Comparison of ENCODE assay signal across 7 mouse cellular contexts in genomic region chr2:33218903-33219625, GRCm38 (mm10). TPM values are rescaled to one million over a fixed set of nuclear protein-coding genes. Genes with fewer than 3 reads are reported as not detected.
DNase-seq lines count a peak whose midpoint lies in the region; ATAC-seq and TF ChIP-seq lines count a peak whose summit lies in the region.

No protein-coding gene starts in this region.

- no peaks in the 10 kb centered on the region for H3K36me3 ChIP-seq in kidney, embryonic 16.5 days (ENCODE audit: insufficient read depth, low read length)
- H3K36me3 ChIP-seq in kidney, embryonic 15.5 days = no peaks in the 10 kb centered on the region
- H3K36me3 ChIP-seq in G1E (replicated peaks) = no peaks in the 10 kb centered on the region
- H3K36me3 ChIP-seq in heart, embryonic 10.5 days = peaks cover 32% of the 10 kb centered on the region
- H3K36me3 ChIP-seq in lung, embryonic 16.5 days (ENCODE audit: control insufficient read depth, insufficient read depth, low read length) = no peaks in the 10 kb centered on the region

- 71% methylated on average over 11 of the region's 11 CpGs for WGBS in kidney, embryonic 16.5 days
- WGBS in kidney, embryonic 15.5 days = 69% methylated on average over 11 of the region's 11 CpGs
- 61% methylated on average over 11 of the region's 11 CpGs for WGBS in heart, embryonic 10.5 days
- 66% methylated on average over 11 of the region's 11 CpGs for WGBS in lung, embryonic 16.5 days

- H3K4me1 ChIP-seq in kidney, embryonic 16.5 days (ENCODE audit: insufficient read depth, low read length) = peaks cover 80% of the 10 kb centered on the region
- peaks cover 91% of the 10 kb centered on the region for H3K4me1 ChIP-seq in kidney, embryonic 15.5 days
- peaks cover 4% of the 10 kb centered on the region; the same call in 1 of the 2 replicates for H3K4me1 ChIP-seq in G1E (ENCODE audit: insufficient read depth, low read depth, low read length)
- peaks cover 77% of the 10 kb centered on the region for H3K4me1 ChIP-seq in heart, embryonic 10.5 days
- peaks cover 38% of the 10 kb centered on the region for H3K4me1 ChIP-seq in lung, embryonic 16.5 days (replicated peaks; ENCODE audit: control insufficient read depth, insufficient read depth, low read length)

- H3K9ac ChIP-seq in kidney, embryonic 16.5 days (replicated peaks; ENCODE audit: low read length) = peak overlapping the region; percentile 17; the same call in 1 of the 2 replicates
- no peak overlapping the region for H3K9ac ChIP-seq in kidney, embryonic 15.5 days
- peak overlapping the region; percentile 2; the same call in 1 of the 2 replicates for H3K9ac ChIP-seq in lung, embryonic 16.5 days (ENCODE audit: low read length)

- H3K9me3 ChIP-seq in kidney, embryonic 16.5 days (ENCODE audit: low read length) = no peaks in the 10 kb centered on the region
- H3K9me3 ChIP-seq in kidney, embryonic 15.5 days (replicated peaks) = no peaks in the 10 kb centered on the region
- H3K9me3 ChIP-seq in G1E (replicated peaks) = no peaks in the 10 kb centered on the region
- no peaks in the 10 kb centered on the region for H3K9me3 ChIP-seq in heart, embryonic 10.5 days
- no peaks in the 10 kb centered on the region for H3K9me3 ChIP-seq in lung, embryonic 16.5 days (ENCODE audit: control insufficient read depth, low read length)

- no peak overlapping the region for H3K4me2 ChIP-seq in kidney, embryonic 16.5 days (replicated peaks; ENCODE audit: low read depth, low read length)
- H3K4me2 ChIP-seq in kidney, embryonic 15.5 days = no peak overlapping the region
- H3K4me2 ChIP-seq in lung, embryonic 16.5 days (ENCODE audit: low read depth, low read length) = no peak overlapping the region

- DNase-seq in A20 (ENCODE audit: low read depth, low spot score) (peak; percentile 41), G1E (ENCODE audit: low spot score) (peak; percentile 31)
- DNase-seq in heart, embryonic 10.5 days (ENCODE audit: low spot score) = no peak
- DNase-seq in yolk sac, embryonic 10.5 days (ENCODE audit: low spot score) = no peak

- no peaks in the 10 kb centered on the region for H3K27me3 ChIP-seq in kidney, embryonic 16.5 days (ENCODE audit: insufficient read depth, low read length)
- H3K27me3 ChIP-seq in kidney, embryonic 15.5 days = no peaks in the 10 kb centered on the region
- peaks cover 25% of the 10 kb centered on the region for H3K27me3 ChIP-seq in G1E (ENCODE audit: insufficient read depth, low read length)
- H3K27me3 ChIP-seq in heart, embryonic 10.5 days (ENCODE audit: insufficient read depth, poor library complexity, severe bottlenecking) = no peaks in the 10 kb centered on the region
- no peaks in the 10 kb centered on the region for H3K27me3 ChIP-seq in lung, embryonic 16.5 days (ENCODE audit: control insufficient read depth, insufficient read depth, low read depth, low read length)

- H3K27ac ChIP-seq in kidney, embryonic 16.5 days (ENCODE audit: low read length) = 0 out of 2 replicates have a peak overlapping the region, but pooled peaks have one; percentile 16
- no peak overlapping the region for H3K27ac ChIP-seq in kidney, embryonic 15.5 days
- H3K27ac ChIP-seq in heart, embryonic 10.5 days = peak overlapping the region; percentile 52; the same call in 1 of the 2 replicates
- H3K27ac ChIP-seq in lung, embryonic 16.5 days (ENCODE audit: low read length) = peak overlapping the region; percentile 40; the same call in 1 of the 2 replicates

- TF ChIP-seq CTCF in G1E (IDR thresholded peaks at IDR 0.05; ENCODE audit: low read depth, low read length) = no peak

- no peak for ATAC-seq in kidney, embryonic 16.5 days (ENCODE audit: low FRiP score, low TSS enrichment)
- ATAC-seq in kidney, embryonic 15.5 days (replicated peaks; ENCODE audit: low FRiP score) = no peak
- no peak for ATAC-seq in G1E (ENCODE audit: extremely low read depth, insufficient number of reproducible peaks, low FRiP score, poor library complexity, severe bottlenecking)
- ATAC-seq in lung, embryonic 16.5 days (ENCODE audit: low read depth) = no peak

- H3K4me3 ChIP-seq in kidney, embryonic 16.5 days (ENCODE audit: low read length) = no peak overlapping the region
- no peak overlapping the region for H3K4me3 ChIP-seq in kidney, embryonic 15.5 days (replicated peaks)
- H3K4me3 ChIP-seq in G1E (ENCODE audit: low read depth, low read length) = no peak overlapping the region
- no peak overlapping the region for H3K4me3 ChIP-seq in heart, embryonic 10.5 days
- no peak overlapping the region for H3K4me3 ChIP-seq in lung, embryonic 16.5 days (ENCODE audit: low read length)

RNA-seq across cellular contexts. Expression of gene Angptl2, which starts 3.2 kb away (rescaled TPM):
- polyA plus RNA-seq in kidney, embryonic 16.5 days (2015; fragmentation: Nextera tagmentation; extraction: Ambion mirVana) = 46.2 and 46.5 TPM in 2 replicates
- polyA plus RNA-seq in kidney, embryonic 15.5 days (2015; fragmentation: Nextera tagmentation; extraction: Ambion mirVana) = 35.0 and 40.9 TPM in 2 replicates
- total RNA-seq in G1E (2014; fragmentation: Nextera tagmentation) = not detected in 2 replicates
- total RNA-seq in G1E (2017) = 0.11 and 0.12 TPM in 2 replicates
- not detected in 2 replicates for polyA plus RNA-seq in G1E (2012)
- polyA plus RNA-seq in heart, embryonic 10.5 days (2016; fragmentation: Nextera tagmentation; extraction: Ambion mirVana) = 40.4 and 49.8 TPM in 2 replicates
- polyA plus RNA-seq in lung, embryonic 16.5 days (2015; fragmentation: Nextera tagmentation; extraction: Ambion mirVana) = 35.8 TPM in 2 replicates

Comparison
In these comparisons a context has a peak if more than half of its experiments do, and no peak if none do; other contexts are left out.
1. DNase-seq: peak in A20 (single experiment) and G1E (single experiment); none in heart, embryonic 10.5 days (single experiment) and yolk sac, embryonic 10.5 days (single experiment).
2. RNA of gene Angptl2, which starts 3.2 kb away (polyA plus RNA-seq): 46.2 to 46.5 TPM in kidney, embryonic 16.5 days, 35.0 to 40.9 TPM in kidney, embryonic 15.5 days, 40.4 to 49.8 TPM in heart, embryonic 10.5 days and 35.8 TPM in lung, embryonic 16.5 days; not detected in G1E; every median in the first group is over 10 times any median in the second.